Comparison of ENCODE assay signal across 12 mouse cellular contexts in the genomic region with DNA sequence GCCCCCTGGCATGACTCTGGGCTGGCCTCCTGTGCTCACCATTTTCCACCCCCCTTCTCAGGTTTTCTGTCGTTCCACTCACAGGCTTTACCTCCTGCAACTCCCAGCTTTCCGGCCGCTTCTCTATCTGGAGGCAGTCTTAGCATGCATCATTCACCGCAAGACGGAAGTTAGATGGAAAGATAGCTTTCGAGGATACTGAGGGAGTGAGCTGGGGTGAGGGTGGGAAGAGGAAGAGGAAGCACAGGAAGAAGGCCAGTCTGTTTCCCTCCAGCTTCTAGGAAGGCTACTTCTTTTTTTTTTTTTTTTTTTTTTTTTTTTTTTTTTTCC. TPM values are rescaled to one million over a fixed set of nuclear protein-coding genes. Genes with fewer than 3 reads are reported as not detected.
DNase-seq lines count a peak whose midpoint lies in the region; ATAC-seq and TF ChIP-seq lines count a peak whose summit lies in the region.
"Had no signal": no experiment of that assay in that cellular context is flagged by ENCODE, and none has a peak within 500 bp of the region (broad histone marks: within the 10 kb centered on the region; RNA-seq: fewer than 3 reads in every experiment).

No protein-coding gene starts in this region.

- H3K4me1 ChIP-seq in heart, embryonic 11.5 days (ENCODE audit: control insufficient read depth, insufficient read depth, low read length): 0 out of 2 replicates have a peak, but pooled peaks cover 4% of the 10 kb centered on the region
- H3K4me1 ChIP-seq in forebrain, postnatal 0 days (ENCODE audit: insufficient read depth): no peaks in the 10 kb centered on the region
- peaks cover 16% of the 10 kb centered on the region for H3K4me1 ChIP-seq in midbrain, embryonic 13.5 days (replicated peaks)

- H3K9ac ChIP-seq in heart, embryonic 11.5 days (ENCODE audit: low read depth, low read length): no peak overlapping the region
- H3K9ac ChIP-seq in forebrain, postnatal 0 days: no peak overlapping the region
- peak overlapping the region; percentile 44; the same call in 1 of the 2 replicates for H3K9ac ChIP-seq in midbrain, embryonic 13.5 days (replicated peaks)

- H3K27ac ChIP-seq in heart, embryonic 11.5 days (ENCODE audit: low read depth, low read length): 0 out of 2 replicates have a peak overlapping the region, but pooled peaks have one; percentile 29
- peak overlapping the region; percentile 71; the same call in 1 of the 2 replicates for H3K27ac ChIP-seq in forebrain, postnatal 0 days (ENCODE audit: low read depth, low read length)
- no peak overlapping the region for H3K27ac ChIP-seq in midbrain, embryonic 13.5 days

- no peak overlapping the region for H3K4me3 ChIP-seq in heart, embryonic 11.5 days (ENCODE audit: low read depth, low read length)
- H3K4me3 ChIP-seq in forebrain, postnatal 0 days (ENCODE audit: low read depth, low read length): no peak overlapping the region
- H3K4me3 ChIP-seq in midbrain, embryonic 13.5 days (replicated peaks): no peak overlapping the region

- no peaks in the 10 kb centered on the region for H3K36me3 ChIP-seq in heart, embryonic 11.5 days (ENCODE audit: control insufficient read depth, insufficient read depth, low read length)
- H3K36me3 ChIP-seq in forebrain, postnatal 0 days (ENCODE audit: insufficient read depth): no peaks in the 10 kb centered on the region
- no peaks in the 10 kb centered on the region for H3K36me3 ChIP-seq in midbrain, embryonic 13.5 days

- no peak for ATAC-seq in heart, embryonic 11.5 days (replicated peaks; ENCODE audit: insufficient number of reproducible peaks, low FRiP score, low TSS enrichment)
- ATAC-seq in forebrain, postnatal 0 days: no peak
- no peak for ATAC-seq in midbrain, embryonic 13.5 days
- ATAC-seq in erythroblast, adult 5-6 weeks (replicated peaks; ENCODE audit: low FRiP score, poor library complexity, severe bottlenecking): no peak
- ATAC-seq: lung, postnatal 0 days had no signal

- no peaks in the 10 kb centered on the region for H3K9me3 ChIP-seq in heart, embryonic 11.5 days (replicated peaks; ENCODE audit: control insufficient read depth, low read length)
- H3K9me3 ChIP-seq in forebrain, postnatal 0 days (ENCODE audit: low read length): no peaks in the 10 kb centered on the region
- no peaks in the 10 kb centered on the region for H3K9me3 ChIP-seq in midbrain, embryonic 13.5 days

- WGBS in heart, embryonic 11.5 days (ENCODE audit: insufficient replicate concordance): 47% methylated on average over 6 of the region's 6 CpGs
- WGBS in forebrain, postnatal 0 days: 73% methylated on average over 6 of the region's 6 CpGs
- WGBS in midbrain, embryonic 13.5 days: 70% methylated on average over 6 of the region's 6 CpGs

- intact Hi-C loops in heart, postnatal 14 days (cut with DNase I): loop anchor here (5.0 kb wide), 2 partner anchors 71 to 224 kb away; a partner anchor contains a TSS

- TF ChIP-seq CTCF in forebrain, postnatal 0 days (IDR thresholded peaks at IDR 0.05; ENCODE audit: low read depth): no peak

- no peak for DNase-seq in heart, postnatal 14 days
- DNase-seq in 416B (ENCODE audit: low read depth): peak; percentile 49
- DNase-seq in forebrain, postnatal 0 days: no peak
- DNase-seq in cerebellum, adult 11 months: no peak
- DNase-seq in right cerebral cortex, postnatal 4 days: no peak
- DNase-seq: cerebellum, postnatal 36 days; gastrocnemius, postnatal 14 days had no signal

- no peaks in the 10 kb centered on the region for H3K27me3 ChIP-seq in heart, embryonic 11.5 days (ENCODE audit: control insufficient read depth, insufficient read depth, low read length)
- H3K27me3 ChIP-seq in forebrain, postnatal 0 days (ENCODE audit: insufficient read depth, low read length): no peaks in the 10 kb centered on the region
- H3K27me3 ChIP-seq in midbrain, embryonic 13.5 days: no peaks in the 10 kb centered on the region

- H3K4me2 ChIP-seq in heart, embryonic 11.5 days: no peak overlapping the region
- no peak overlapping the region for H3K4me2 ChIP-seq in forebrain, postnatal 0 days (ENCODE audit: low read depth)
- no peak overlapping the region for H3K4me2 ChIP-seq in midbrain, embryonic 13.5 days (replicated peaks)

RNA-seq across cellular contexts. Expression of a gene that starts 0.7 kb away (rescaled TPM):
- 0.49 and 0.90 TPM in 2 replicates for polyA plus RNA-seq in heart, embryonic 11.5 days (2014; fragmentation: Nextera tagmentation; extraction: Ambion mirVana)
- under 1 TPM; 0.49 to 0.60 TPM for total RNA-seq in heart, postnatal 14 days (2021)
- 17.9 and 19.9 TPM in 2 replicates for total RNA-seq in forebrain, postnatal 0 days (2014; rRNA removed)
- 17.7 and 22.7 TPM in 2 replicates for polyA plus RNA-seq in forebrain, postnatal 0 days (2015; fragmentation: Nextera tagmentation; extraction: Ambion mirVana)
- 1.9 and 2.0 TPM in 2 replicates for polyA plus RNA-seq in midbrain, embryonic 13.5 days (2015; fragmentation: Nextera tagmentation; extraction: Ambion mirVana)
- not detected in 2 replicates for total RNA-seq in erythroblast, adult 5-6 weeks (2015; ENCODE audit: low replicate concordance)
- total RNA-seq in erythroblast, adult 5-6 weeks (2017; ENCODE audit: low replicate concordance): not detected in 2 replicates
- total RNA-seq: CH12.LX had no signal

RNA-seq across cellular contexts. Expression of a gene that starts 4.3 kb away (rescaled TPM):
- not detected in 2 replicates for polyA plus RNA-seq in heart, embryonic 11.5 days (2014; fragmentation: Nextera tagmentation; extraction: Ambion mirVana)
- not detected for total RNA-seq in heart, postnatal 14 days (2021)
- 0.38 TPM in 1 of 2 replicates, not detected in the other for total RNA-seq in forebrain, postnatal 0 days (2014; rRNA removed)
- 0.18 and 0.58 TPM in 2 replicates for polyA plus RNA-seq in forebrain, postnatal 0 days (2015; fragmentation: Nextera tagmentation; extraction: Ambion mirVana)
- 0.15 and 0.19 TPM in 2 replicates for polyA plus RNA-seq in midbrain, embryonic 13.5 days (2015; fragmentation: Nextera tagmentation; extraction: Ambion mirVana)
- not detected in 2 replicates for total RNA-seq in erythroblast, adult 5-6 weeks (2015; ENCODE audit: low replicate concordance)
- total RNA-seq in erythroblast, adult 5-6 weeks (2017; ENCODE audit: low replicate concordance): not detected in 2 replicates
- total RNA-seq: CH12.LX; gastrocnemius, postnatal 14 days had no signal
- polyA plus RNA-seq: lung, postnatal 0 days had no signal

RNA-seq across cellular contexts. Expression of a gene that starts 10.9 kb away (rescaled TPM):
- 11.0 and 12.7 TPM in 2 replicates for polyA plus RNA-seq in heart, embryonic 11.5 days (2014; fragmentation: Nextera tagmentation; extraction: Ambion mirVana)
- total RNA-seq in heart, postnatal 14 days (2021): 1 to 10 TPM; 4.1 to 4.6 TPM
- 22.2 and 29.8 TPM in 2 replicates for total RNA-seq in forebrain, postnatal 0 days (2014; rRNA removed)
- 13.4 and 13.5 TPM in 2 replicates for polyA plus RNA-seq in forebrain, postnatal 0 days (2015; fragmentation: Nextera tagmentation; extraction: Ambion mirVana)
- 18.0 and 21.6 TPM in 2 replicates for polyA plus RNA-seq in midbrain, embryonic 13.5 days (2015; fragmentation: Nextera tagmentation; extraction: Ambion mirVana)
- not detected in 2 replicates for total RNA-seq in erythroblast, adult 5-6 weeks (2015; ENCODE audit: low replicate concordance)
- not detected in 2 replicates for total RNA-seq in erythroblast, adult 5-6 weeks (2017; ENCODE audit: low replicate concordance)
- total RNA-seq: CH12.LX had no signal

RNA-seq across cellular contexts. Expression of a gene that starts 23.9 kb away (rescaled TPM):
- polyA plus RNA-seq in heart, embryonic 11.5 days (2014; fragmentation: Nextera tagmentation; extraction: Ambion mirVana): 26.0 and 28.7 TPM in 2 replicates
- total RNA-seq in heart, postnatal 14 days (2021): 1 to 10 TPM; 3.4 to 5.6 TPM
- total RNA-seq in forebrain, postnatal 0 days (2014; rRNA removed): 327 and 359 TPM in 2 replicates
- polyA plus RNA-seq in forebrain, postnatal 0 days (2015; fragmentation: Nextera tagmentation; extraction: Ambion mirVana): 230 and 282 TPM in 2 replicates
- polyA plus RNA-seq in midbrain, embryonic 13.5 days (2015; fragmentation: Nextera tagmentation; extraction: Ambion mirVana): 119 and 158 TPM in 2 replicates
- total RNA-seq in erythroblast, adult 5-6 weeks (2015; ENCODE audit: low replicate concordance): 1.5 TPM in 1 of 2 replicates, not detected in the other
- total RNA-seq in erythroblast, adult 5-6 weeks (2017; ENCODE audit: low replicate concordance): 0.60 TPM in 1 of 2 replicates, not detected in the other

RNA-seq across cellular contexts. Expression of a gene that starts 29.9 kb away (rescaled TPM):
- 2,306 and 2,903 TPM in 2 replicates for polyA plus RNA-seq in heart, embryonic 11.5 days (2014; fragmentation: Nextera tagmentation; extraction: Ambion mirVana)
- over 10,000 TPM; 23,215 to 24,603 TPM for total RNA-seq in heart, postnatal 14 days (2021)
- 0.23 and 5.8 TPM in 2 replicates for total RNA-seq in forebrain, postnatal 0 days (2014; rRNA removed)
- 2.3 and 2.5 TPM in 2 replicates for polyA plus RNA-seq in forebrain, postnatal 0 days (2015; fragmentation: Nextera tagmentation; extraction: Ambion mirVana)
- 0.75 and 1.3 TPM in 2 replicates for polyA plus RNA-seq in midbrain, embryonic 13.5 days (2015; fragmentation: Nextera tagmentation; extraction: Ambion mirVana)
- total RNA-seq in erythroblast, adult 5-6 weeks (2015; ENCODE audit: low replicate concordance): not detected in 2 replicates
- total RNA-seq in erythroblast, adult 5-6 weeks (2017; ENCODE audit: low replicate concordance): not detected in 2 replicates

Comparison
In these comparisons a context has a peak if more than half of its experiments do, and no peak if none do; other contexts are left out.
1. RNA of a gene that starts 0.7 kb away (total RNA-seq): 17.9 to 19.9 TPM in forebrain, postnatal 0 days; 0.49 to 0.60 TPM in heart, postnatal 14 days and not detected in erythroblast, adult 5-6 weeks; every median in the first group is over 10 times any median in the second.
2. RNA of a gene that starts 10.9 kb away (total RNA-seq): 22.2 to 29.8 TPM in forebrain, postnatal 0 days and 4.1 to 4.6 TPM in heart, postnatal 14 days; not detected in erythroblast, adult 5-6 weeks; every median in the first group is over 4 times any median in the second.